Mouse (Mus musculus): Measurements from ENCODE around the gene Slc24a3. TPM values are rescaled to one million over a fixed set of nuclear protein-coding genes. Genes with fewer than 3 reads are reported as not detected.

The Slc24a3 gene
- total RNA-seq, 2 experiments from 2014 or later, result 11.6 to 12.0 TPM

- DNase-seq (ENCODE audit: low spot score in 2 of 2), result no peak
Observed at GRCm38 (mm10) chr2:145274016-145274677, 106.6 kb downstream of the Slc24a3 start.

DNA sequence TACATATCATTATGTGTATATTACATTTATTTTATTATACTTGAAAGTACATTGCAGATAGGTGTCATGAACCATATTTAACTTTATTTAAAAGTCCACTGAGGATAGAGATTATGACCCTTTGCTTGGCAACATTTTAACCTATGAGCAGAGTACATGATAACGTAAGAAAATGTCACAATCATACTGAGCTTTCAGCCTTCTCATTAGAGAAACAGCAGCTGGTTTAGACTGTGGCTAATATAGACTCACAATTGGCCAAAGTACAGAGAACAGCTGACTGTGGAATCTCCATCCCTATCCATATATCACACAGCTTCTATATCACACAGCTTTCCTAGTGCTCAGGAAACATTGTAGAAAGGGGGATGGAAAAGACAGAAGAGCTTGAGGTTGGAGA lies 111.8 kb downstream of the Slc24a3 start:
- DNase-seq (ENCODE audit: low spot score in 2 of 2), result no peak

DNA sequence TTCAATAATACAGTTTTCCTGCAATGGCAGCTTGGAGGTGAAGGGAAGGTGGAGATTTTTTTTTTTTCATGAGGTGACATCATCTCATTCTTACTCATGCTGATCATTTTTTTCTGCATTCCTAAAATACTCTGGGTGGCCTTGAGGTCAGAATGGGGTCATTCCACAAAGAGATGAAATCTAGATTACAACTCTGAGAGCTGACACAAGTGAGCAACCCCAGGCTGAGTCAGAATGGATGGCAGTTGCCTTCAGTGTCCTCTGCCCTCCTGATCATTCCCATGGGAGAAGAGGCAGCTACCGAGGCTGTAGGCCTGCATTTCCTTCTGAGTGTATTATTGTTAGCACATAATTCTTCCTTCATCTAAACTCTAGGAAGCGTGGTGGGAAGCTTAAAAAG lies 116.2 kb downstream of the Slc24a3 start:
- no peak for DNase-seq (ENCODE audit: low spot score in 2 of 2)

DNA sequence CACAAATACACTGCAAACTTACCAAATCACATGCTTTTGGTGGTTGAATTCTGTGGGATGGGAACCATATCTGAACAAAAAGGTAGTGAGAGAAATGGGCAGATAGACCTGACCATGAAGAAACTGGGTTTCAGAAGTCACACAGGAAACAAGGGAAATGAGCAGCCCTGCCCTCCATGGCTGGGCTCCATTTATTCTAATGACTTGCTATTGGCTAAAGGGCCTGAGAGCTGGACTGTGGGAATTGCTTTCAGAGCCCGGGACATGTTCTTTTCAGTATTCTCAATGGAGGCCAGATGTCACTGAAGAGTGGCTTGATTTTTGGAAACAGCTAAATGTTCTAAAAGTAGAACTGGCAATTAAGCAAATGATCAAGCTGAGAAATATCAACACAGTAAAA lies 120.9 kb downstream of the Slc24a3 start:
- no peak for DNase-seq (ENCODE audit: low spot score in 2 of 2)

DNA sequence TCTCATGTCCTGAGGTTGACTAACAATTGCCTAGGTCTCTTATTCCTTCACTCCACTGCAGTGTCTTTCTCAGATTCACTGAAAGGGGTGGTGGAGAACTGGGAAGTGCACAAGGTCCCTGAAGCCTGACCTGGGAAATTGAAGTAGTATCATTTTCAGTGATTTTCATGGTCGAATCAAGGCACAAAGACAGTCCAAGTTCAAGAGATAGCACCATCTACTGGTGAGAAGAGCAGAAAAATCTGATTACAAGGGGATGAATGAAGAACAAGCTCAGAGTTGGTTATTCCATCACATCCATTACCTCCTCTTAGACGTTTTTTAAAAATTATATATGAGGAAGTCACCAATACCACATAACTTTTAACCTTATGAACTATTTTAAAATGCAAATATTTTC lies 123.9 kb downstream of the Slc24a3 start:
- DNase-seq (ENCODE audit: low spot score in 2 of 2), result no peak

DNA sequence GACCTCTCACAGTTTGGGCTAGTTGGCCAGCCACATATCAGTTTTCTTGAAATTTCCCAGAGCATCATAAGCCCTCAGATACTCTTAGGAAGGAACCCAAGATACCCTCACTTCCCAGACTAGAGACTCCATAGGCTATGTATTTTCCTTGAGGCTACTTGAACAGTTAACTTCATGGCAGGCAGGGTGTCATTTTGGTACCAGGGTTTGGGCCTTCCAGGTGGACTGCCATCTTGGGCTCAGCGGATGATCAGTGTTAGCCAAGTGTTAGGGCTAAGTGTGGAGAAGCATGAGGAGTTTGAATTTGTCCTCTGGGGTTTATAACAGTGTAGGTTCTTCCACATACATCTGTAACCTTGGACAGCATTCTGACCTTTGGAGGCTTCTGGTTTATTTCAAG lies 124.6 kb downstream of the Slc24a3 start:
- no peak for DNase-seq (ENCODE audit: low spot score in 2 of 2)

- no peak for DNase-seq (ENCODE audit: low spot score in 2 of 2)
Observed at GRCm38 (mm10) chr2:145292816-145293215, 125.3 kb downstream of the Slc24a3 start.

DNA sequence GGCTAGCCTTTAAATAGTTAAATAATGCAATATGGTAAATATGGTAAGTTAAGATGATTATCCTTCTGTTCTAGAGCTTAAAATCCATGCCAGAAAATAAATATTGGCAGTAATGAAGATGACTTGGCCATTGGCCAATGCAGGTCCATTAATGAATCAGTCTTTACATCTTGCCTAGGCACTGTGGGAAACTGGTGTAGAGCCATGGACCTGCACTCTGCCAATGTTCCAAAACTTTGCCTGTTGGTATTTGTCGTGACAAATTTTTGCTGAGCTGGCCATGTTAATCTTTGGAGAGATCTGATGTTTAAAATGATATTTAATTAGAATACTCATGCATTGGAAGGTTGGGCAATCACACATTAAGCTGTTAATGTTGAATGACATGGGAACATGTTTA lies 129.4 kb downstream of the Slc24a3 start:
- DNase-seq (ENCODE audit: low spot score in 2 of 2), result no peak

- DNase-seq (ENCODE audit: low spot score in 2 of 2), result no peak
Observed at GRCm38 (mm10) chr2:145299914-145300699, 132.6 kb downstream of the Slc24a3 start.

DNA sequence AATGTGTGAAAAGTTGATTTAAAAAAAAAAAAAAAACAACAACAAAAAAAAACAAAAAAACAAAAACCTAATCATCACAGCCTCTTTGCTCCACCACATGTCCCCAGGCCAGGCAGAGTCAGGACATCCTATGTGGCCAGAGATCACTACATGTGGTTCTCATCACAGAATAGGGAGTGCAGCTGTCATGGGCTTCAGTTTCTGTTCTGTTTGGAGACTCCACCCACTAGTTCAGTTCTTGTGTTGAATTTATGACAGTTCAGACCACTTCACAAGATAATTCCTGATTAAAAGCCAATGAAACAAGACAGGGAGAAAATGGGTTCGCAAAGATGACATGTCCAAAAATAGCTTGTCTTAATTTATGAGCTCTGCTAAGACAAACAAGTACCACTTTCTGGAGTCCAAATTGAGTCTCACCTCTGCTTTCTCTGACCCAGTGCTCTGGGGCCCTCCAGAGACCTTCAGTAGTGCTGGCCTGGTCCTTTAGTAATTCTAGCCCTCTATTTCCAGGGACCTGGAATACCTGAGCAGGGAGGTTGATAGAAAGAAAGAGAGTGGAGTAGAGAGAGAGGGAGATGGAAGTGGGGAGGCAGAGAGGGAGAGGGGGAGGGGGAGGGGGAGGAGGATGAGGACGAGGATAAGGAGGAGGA lies 139.8 kb downstream of the Slc24a3 start:
- no peak for DNase-seq (ENCODE audit: low spot score in 2 of 2)

GRCm38 (mm10) chr2:145318916-145319315 lies 151.4 kb downstream of the Slc24a3 start:
- DNase-seq (ENCODE audit: low spot score in 2 of 2), result no peak

DNA sequence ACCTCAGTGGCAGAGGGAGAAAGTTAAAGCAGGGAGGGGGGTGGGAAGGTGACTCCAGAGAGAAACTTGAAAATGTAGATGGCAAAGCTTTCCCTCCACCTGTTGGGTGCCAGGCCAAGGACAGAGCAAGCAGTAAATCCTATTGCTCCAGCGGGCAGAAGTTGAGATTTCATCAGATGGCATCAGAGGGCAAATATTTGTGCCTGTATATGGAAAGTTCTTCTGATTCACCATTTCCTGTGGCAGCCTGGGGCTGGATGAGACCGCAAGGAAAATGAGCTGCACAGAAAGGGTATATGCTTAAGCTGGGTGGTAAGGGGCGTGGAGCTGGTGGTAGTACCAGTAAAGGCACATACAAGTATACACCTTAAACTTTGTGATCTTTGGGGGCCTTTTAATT lies 153.7 kb downstream of the Slc24a3 start:
- no peak for DNase-seq (ENCODE audit: low spot score in 2 of 2)

DNA sequence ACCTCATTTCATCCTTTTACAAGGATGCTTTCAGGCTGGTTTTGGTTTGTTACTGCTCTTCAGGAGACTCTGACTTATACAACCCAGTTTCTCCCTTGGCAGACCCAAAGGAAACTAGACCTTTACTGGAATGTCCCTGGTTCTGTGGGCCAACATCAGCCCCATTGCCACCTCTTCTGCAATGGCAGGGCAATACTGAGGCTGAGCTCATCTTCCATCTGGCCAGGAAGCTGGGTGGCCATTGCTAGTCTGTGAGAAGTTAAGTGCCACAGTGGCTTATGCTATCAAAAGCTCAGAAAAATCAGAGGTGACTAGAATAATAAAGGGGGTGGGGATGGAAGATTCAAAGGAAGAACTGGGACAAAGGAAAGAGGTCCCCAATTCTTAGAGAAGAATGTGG lies 154.2 kb downstream of the Slc24a3 start:
- DNase-seq (ENCODE audit: low spot score in 2 of 2), result no peak

- no peak for DNase-seq (ENCODE audit: low spot score in 2 of 2)
Observed at GRCm38 (mm10) chr2:145324477-145324876, 156.9 kb downstream of the Slc24a3 start.

DNA sequence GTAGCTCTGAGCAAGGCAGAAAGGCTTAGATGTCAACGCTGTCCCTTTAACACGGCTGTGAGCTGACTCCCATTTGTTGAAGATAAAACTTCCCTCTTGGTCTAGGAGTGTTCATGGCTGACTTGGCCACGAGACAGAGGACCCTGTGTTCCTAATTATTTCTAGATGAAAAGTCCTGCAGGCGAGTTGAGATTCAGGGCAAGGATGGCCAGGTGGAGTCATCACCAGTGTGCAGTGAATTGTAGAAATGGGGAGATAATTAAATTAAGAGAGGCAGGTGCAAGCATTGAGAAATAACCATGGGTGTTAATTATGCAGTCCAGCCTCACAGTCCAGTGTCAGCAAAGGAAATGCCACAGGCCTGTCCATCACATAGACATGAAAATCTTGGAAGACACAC lies 158.3 kb downstream of the Slc24a3 start:
- DNase-seq (ENCODE audit: low spot score in 2 of 2), result no peak

DNA sequence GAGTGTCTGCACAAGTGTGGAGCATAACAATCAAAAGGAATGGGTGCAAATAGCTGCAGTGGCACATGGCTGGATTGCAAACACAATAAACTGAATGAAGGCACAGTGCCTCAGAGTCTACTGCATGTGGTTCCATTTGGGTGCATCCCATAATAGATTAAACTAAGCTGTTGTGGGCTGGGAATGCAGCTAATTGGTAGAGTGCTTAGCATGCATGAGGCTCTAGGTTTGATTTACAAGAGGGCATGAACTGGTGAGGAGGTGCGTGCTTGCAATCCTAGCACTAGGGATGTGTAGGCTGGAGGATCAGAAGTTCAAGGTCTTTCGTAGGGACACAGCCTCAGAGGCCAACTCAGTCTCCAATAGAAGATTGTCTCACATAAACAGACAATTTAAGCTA lies 159.0 kb downstream of the Slc24a3 start:
- DNase-seq (ENCODE audit: low spot score in 2 of 2), result no peak

GRCm38 (mm10) chr2:145329756-145330155 lies 162.2 kb downstream of the Slc24a3 start:
- DNase-seq (ENCODE audit: low spot score in 2 of 2), result no peak

DNA sequence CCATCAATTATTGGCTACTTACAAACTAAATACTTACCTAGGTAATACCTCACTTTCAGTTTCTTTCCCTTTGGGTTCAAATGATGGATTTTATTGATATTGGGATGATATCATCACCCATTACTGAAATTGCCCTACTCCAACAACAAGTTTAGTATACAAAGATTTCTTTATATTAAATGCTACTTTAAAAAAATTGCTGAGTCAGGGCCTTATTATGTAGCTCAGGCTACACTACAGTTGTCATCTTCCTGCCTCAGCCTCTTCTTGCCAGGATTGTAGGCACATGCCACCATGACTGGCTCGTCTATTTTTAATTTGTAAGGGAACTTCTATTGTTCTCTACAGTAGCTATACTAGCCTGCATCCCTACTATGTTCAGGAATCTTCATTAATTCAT lies 164.0 kb downstream of the Slc24a3 start:
- DNase-seq (ENCODE audit: low spot score in 2 of 2), result no peak

- DNase-seq (ENCODE audit: low spot score in 2 of 2), result no peak
Observed at GRCm38 (mm10) chr2:145333466-145333865, 165.9 kb downstream of the Slc24a3 start.

DNA sequence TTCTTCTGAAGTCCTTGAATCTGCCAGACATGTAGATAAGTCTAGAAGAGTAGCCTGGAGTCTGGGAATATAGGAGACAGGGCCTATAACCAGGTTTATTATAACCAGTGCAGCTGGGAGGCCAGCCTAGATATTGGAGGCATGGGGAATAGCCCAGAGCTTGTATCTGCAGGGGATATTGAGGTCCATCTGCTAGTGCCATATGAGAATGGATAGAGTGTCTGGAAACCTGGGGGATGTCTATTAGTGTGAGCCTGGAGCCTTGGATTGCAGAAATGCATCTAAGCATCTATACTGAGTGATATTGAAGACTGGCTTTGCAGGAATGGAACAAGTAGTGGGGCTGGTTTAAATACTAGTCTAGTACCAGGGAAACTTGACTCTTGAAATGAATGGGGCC lies 168.9 kb downstream of the Slc24a3 start:
- DNase-seq (ENCODE audit: low spot score in 2 of 2), result no peak

- no peak for DNase-seq (ENCODE audit: low spot score in 2 of 2)
Observed at GRCm38 (mm10) chr2:145340816-145341215, 173.3 kb downstream of the Slc24a3 start.

- no peak for DNase-seq (ENCODE audit: low spot score in 2 of 2)
Observed at GRCm38 (mm10) chr2:145342956-145343355, 175.4 kb downstream of the Slc24a3 start.
